ENCODE assay signal across 1 mouse cellular context in the genomic region with DNA sequence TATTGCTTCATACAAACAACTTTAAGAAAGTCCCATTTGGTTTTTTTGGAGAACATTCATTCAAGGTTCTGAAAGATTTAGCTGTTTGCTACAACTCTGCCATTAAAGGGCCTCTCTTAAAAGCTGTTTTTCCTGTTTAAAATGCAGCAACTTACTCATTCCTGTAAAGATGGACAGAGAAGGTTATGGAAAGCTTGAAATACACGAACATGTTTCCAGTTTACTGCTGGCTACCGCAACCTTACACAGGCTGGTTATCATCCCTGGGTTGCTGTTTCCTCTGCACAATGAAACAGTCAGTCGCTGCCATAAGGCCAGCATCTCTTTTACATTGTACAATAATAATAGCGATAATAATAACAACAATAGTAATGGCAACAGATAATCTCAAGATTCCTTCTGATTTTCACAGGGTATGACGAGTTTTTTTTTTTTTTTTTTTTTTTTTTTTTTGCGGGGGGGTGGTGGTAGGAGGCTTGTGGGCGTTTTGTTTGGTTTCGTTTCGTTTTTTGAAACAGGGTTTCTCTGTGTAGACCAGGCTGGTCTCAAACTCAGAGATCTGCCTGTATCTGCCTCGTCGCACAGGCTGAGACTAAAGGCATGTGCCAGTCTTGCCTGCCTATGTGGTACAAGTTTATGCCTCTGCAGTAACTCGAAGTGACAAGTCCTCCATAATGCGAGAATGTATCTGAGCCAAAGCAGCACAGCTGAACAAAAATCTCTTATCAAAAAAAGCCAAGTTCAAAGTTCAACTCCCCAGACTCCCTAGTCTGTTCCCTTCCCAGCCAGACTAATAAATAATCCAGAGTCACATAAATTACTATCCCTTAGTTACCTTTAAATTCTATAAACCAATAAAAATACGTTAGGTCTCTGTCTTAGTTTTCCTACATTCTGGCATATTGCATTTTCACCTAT.
TF ChIP-seq lines count a peak whose summit lies in the region.

No protein-coding gene starts in this region.

TF ChIP-seq in CH12.LX, 34 proteins besides CTCF, POLR2A, EP300 and RAD21 (continued from another document):
- TF ChIP-seq ETS1 (conservative IDR thresholded peaks at IDR 0.05; ENCODE audit: low read depth, low read length) (peak; percentile 25; the same call in 1 of the 2 replicates), PAX5 (IDR thresholded peaks at IDR 0.05; ENCODE audit: low read length) (no peak), MXI1 (IDR thresholded peaks at IDR 0.05; ENCODE audit: low read depth, low read length) (peak; percentile 5; the same call in 1 of the 2 replicates), HCFC1 (IDR thresholded peaks at IDR 0.05; ENCODE audit: low read depth, low read length) (no peak; the same call in 1 of the 2 replicates), MAX (IDR thresholded peaks at IDR 0.05; ENCODE audit: low read length) (peak; percentile 8; the same call in 1 of the 2 replicates), TCF12 (IDR thresholded peaks at IDR 0.05; ENCODE audit: low read depth, low read length) (no peak), ZNF384 (IDR thresholded peaks at IDR 0.05; ENCODE audit: low read depth, low read length) (peak; percentile 98), IRF4 (IDR thresholded peaks at IDR 0.05; ENCODE audit: low read depth, low read length) (peak; percentile 74; the same call in 1 of the 2 replicates), ZMIZ1 (IDR thresholded peaks at IDR 0.05; ENCODE audit: low read depth, low read length) (no peak), MYC (IDR thresholded peaks at IDR 0.05; ENCODE audit: low read depth, low read length) (peak; percentile 16; the same call in 1 of the 2 replicates), NRF1 (IDR thresholded peaks at IDR 0.05; ENCODE audit: low read depth, low read length) (0 out of 2 replicates have a peak, but pooled peaks have one; percentile 9), SIN3A (IDR thresholded peaks at IDR 0.05; ENCODE audit: low read length) (peak; percentile 75)
